Mouse (Mus musculus) CH12.LX (cell line): ENCODE measurements around the gene Atg5.

Source experiments
- CTCF ChIP-seq, 2 experiments: IDR thresholded peaks in 1 of 2; conservative IDR thresholded peaks in 1 of 2; 2 replicates each; pipeline ENCODE4 v1.5.1; 2011 to 2012; ENCODE audit warnings: low read depth in 2 of 2, low read length in 2 of 2, improper control_type of control experiment in 1 of 2, inconsistent platforms in 1 of 2, mild to moderate bottlenecking in 1 of 2, moderate library complexity in 1 of 2
- RCOR1 ChIP-seq: conservative IDR thresholded peaks from 2 replicates; pipeline ENCODE4 v1.6.1; 2012; ENCODE audit warnings: low read depth, mild to moderate bottlenecking, inconsistent platforms, low read length, improper control_type of control experiment

GRCm38 (mm10) chr10:44372210-44372609, 104.1 kb downstream of the Atg5 start:
- TF ChIP-seq RCOR1 (no peak), CTCF (conservative IDR thresholded peaks at IDR 0.05 in 1 of 2, IDR thresholded peaks at IDR 0.05 in 1 of 2; ENCODE audit: low read depth in 2 of 2, low read length in 2 of 2) (no peak)
